Mouse (Mus musculus): Measurements from ENCODE around the gene Cers3. TPM values are rescaled to one million over a fixed set of nuclear protein-coding genes. Genes with fewer than 3 reads are reported as not detected.

Gene Cers3
- total RNA-seq, 2 experiments from 2014 or later: 0.21 to 0.48 TPM

DNA sequence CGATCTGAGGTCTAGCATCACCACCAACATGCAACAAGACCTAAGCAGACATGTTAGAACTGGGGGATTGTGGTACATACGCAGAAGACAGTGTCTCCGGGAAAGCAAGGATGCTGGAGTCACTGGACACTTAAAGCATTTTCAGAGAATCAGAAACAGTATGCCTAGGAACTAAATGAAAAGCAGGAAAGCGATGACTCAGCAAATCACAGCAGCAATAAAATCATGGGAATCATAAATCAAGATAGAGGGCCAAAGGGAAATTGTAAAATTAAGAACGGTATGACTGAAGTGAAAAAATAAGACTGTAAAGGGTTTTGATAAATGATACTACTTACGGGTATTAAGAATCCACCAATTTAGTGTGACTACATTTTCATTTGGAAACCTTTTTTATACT lies 27.9 kb downstream of the Cers3 start:
- intact Hi-C loops (cut with DNase I): no loop called here

DNA sequence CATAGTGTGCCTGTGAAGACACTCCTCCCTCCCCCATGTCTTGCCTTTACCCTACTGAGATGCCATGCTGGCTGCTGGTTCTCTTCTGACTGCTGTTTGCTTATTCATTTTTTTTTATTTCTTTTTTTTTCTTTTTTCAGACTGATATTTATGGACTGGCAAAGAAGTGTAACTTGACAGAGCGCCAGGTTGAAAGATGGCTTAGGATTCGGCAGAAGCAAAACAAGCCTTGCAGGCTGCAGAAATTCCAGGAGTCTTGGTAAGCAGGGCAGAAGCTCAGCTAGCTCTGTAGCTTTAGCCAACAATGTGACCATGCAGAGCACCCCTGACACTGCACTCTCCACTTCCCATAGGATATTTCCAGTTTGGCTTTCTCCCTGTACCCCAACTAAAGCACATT lies 36.1 kb downstream of the Cers3 start:
- peak; percentile 35 to 54 for DNase-seq (ENCODE audit: low spot score in 2 of 2)
- intact Hi-C loops (cut with DNase I): no loop called here

More for the DNA sequence above, 27.9 kb downstream of the Cers3 start:
- DNase-seq (ENCODE audit: low spot score in 2 of 2): no peak

DNA sequence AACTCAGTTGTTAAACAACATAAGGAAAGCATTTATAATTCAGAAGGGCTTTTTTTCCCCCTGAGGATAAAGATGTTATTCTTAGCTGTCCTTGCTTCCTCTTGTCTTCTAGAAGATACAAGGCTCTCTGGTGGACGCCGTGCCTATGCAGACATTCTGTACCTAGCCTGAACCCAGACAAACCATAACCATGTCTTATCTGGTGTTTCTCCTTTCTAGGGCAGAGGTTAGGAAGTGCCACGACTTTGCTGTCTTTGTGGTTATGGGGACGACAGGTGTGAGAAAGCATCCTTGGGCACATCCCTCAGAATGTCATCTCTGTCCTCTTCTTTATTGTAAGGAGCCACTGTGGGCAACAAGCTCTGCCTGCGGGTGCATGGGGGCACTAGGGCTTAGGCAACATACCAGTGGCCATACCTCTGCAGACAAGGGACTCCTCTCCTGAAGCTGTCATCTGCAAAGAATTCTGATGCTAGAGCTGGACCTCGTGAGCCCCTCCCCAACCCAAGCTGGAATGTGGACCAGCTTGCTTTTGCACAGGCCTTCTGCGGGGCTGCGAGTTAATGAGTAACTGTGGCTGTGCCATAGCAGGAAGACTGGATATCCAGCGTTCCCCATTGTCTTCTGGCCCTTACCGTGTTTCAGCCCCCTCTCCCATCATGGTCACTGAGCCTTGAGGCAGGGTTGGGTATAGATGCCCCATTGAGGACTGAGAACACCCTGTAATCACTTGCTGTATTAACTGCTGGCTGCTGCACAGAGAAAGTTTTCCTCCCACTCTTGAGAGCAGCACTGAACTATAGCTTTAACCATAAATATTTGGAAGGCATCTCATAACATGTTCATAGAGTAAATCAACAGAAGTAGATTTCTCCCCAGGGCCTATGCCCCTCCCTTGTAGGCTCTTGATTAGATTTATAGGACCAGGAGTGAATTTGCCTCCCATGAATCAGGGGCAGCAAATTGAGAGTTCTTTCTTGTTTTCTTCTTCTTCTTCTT lies 36.9 kb downstream of the Cers3 start:
- DNase-seq (ENCODE audit: low spot score in 2 of 2): no peak
- intact Hi-C loops (cut with DNase I): no loop called here

DNA sequence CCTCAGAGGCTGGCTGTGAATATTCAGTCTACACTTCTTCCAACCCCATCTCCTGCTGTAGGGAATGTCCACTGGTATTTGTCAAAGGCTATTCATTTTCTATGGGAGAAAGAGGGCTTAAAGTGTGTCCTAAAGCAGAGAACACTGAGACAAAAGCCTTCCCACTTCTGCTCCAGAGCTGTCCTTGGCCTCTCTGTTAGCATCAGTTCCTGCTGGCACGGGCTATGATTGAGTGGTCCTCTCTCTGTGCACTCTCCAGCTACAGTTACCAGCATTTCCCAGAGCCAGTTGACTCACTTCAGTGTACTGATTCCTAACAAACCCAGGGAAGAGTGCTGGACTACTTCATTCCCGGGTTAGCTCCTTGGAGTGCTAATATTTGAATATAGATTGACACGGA lies 43.2 kb downstream of the Cers3 start:
- intact Hi-C loops (cut with DNase I): no loop called here
- DNase-seq (ENCODE audit: low spot score in 2 of 2): no peak

DNA sequence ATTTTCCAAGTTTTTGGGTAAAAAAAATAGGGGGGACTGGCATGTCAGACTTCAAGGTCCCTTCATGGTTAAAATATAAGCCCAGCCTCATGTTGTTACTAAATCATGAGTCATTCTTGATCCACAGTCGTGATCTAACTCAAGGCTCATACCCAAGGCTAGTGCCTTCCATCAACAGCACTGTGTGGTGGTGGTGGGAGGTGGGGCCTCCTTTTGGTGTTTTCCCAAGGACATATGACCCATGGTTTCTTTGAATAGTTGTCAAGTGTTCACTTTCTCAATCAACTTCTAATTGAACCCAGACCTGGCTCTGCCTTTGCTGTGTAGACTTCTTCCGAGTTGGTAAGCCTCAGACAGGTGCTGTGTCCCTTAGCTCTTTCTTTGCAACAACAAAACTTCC lies 44.5 kb downstream of the Cers3 start:
- DNase-seq (ENCODE audit: low spot score in 2 of 2): no peak
- intact Hi-C loops (cut with DNase I): no loop called here

DNA sequence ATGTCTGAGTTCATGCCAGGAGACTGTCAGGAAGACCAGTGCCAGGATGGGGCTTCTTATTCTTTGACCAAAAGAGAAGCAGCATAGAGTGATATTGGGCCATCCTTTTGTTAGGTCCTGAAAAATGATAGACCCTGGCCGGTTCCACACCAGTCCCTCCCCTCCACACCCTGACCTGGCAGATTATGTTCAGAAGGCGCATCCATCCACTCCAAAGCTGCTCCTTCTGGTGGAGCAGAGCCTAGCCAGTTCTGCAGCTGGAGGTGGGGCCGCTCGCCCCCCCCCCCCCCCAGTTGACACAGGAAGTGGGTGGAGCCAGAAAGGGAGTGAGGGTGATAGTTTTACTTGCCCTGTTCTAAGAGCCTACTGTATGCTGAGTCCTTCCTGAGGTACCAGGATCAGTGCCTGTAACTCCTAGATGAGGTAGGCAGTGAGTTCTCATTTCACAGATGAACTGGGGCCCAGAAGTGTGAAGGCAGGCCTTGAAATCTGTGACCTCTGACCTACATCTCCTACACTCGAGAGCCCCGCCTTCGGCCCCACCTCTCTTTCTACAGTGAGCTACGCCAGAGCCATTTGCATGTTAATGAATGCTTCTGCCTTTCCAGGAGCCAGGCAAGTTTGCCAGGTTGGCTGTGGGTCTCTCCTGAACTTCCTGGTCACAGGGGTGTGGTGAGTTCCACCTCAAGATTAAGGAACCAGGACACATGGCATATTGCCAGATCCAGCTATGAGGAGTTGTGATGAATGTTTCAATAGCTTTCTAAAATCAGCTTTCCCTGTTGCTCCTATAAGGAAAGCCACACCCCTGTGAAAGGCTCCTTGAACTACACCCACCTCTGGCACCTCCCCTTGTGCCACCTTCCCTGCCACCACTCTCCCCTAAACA lies 46.8 kb downstream of the Cers3 start:
- DNase-seq (ENCODE audit: low spot score in 2 of 2): no peak
- intact Hi-C loops (cut with DNase I): no loop called here

DNA sequence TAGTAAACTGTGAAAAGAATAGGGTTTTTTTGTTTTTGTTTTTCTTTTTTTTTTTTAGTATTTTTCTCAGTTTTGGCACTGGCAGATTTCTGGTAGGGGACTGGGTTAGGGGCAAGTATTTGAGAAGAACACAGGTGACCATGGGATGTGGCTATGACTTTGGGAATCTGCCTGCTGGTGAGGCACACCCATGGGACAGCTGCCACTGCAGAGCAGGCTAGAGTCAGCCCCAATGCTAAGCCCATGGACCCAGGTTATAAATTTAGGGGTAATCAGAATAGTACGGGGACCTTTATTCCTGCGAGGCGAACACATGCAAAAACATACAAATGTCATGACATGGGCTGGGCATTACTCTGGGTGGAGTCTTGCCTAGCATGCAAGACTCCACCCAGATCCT lies 47.7 kb downstream of the Cers3 start:
- DNase-seq (ENCODE audit: low spot score in 2 of 2): no peak
- intact Hi-C loops (cut with DNase I): no loop called here

DNA sequence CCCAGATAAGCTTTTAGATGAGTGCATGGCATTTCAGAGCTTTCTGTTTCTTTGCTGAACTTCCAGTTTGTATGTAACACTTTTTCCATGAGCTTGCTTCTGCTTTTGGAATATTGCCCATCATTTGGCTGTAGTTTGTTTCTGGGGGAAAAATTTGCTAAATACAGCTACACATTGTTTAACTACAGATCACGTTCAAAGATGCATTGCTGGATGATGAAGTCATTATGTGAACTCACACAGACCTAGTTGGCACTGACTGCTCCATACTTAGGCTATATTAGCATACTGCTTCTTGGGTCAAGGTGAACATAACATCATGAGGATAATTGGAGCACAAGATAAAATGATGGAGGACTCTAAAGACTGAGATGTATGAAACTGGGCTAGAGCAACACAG lies 53.6 kb downstream of the Cers3 start:
- intact Hi-C loops (cut with DNase I): no loop called here
- DNase-seq (ENCODE audit: low spot score in 2 of 2): no peak

DNA sequence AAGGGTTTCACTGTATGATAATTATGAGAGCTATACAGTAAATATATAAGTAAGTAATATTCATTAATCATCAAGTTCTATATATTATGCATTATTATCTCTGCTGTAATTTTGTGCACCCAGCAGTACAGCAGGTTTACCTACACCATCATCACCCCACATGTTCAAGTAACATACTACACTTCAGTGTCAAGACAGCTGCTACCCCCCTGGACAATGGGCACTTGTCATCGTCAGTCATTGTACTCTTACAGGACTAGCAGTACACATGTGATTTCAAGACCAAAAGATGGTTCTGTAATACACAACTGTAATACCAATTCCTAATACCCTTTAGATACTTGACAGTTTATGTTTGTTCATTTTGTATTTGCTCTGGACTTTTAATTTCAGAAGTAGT lies 54.0 kb downstream of the Cers3 start:
- intact Hi-C loops (cut with DNase I): no loop called here
- DNase-seq (ENCODE audit: low spot score in 2 of 2): no peak

DNA sequence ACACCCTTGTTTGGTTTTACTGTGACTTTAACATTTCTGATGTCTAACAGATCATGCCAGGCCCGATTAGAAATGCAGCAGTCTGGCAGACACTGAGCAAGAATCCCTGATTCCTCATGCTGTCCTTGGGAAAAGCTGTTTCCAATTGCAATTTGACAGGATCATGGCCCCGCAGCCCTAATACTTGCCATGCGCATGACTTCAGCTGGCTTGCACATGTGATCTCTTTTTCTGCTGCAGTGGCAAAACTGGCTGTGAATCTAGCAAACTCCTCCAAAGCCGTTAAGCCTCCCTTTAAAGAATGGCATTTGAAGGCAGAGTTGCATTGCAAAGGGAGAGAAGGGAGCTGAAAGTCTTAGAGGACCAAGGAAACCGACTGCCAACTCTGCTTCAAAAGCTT lies 55.5 kb downstream of the Cers3 start:
- DNase-seq (ENCODE audit: low spot score in 2 of 2): peak in 1 of 2 experiments; percentile 15
- intact Hi-C loops (cut with DNase I): no loop called here

DNA sequence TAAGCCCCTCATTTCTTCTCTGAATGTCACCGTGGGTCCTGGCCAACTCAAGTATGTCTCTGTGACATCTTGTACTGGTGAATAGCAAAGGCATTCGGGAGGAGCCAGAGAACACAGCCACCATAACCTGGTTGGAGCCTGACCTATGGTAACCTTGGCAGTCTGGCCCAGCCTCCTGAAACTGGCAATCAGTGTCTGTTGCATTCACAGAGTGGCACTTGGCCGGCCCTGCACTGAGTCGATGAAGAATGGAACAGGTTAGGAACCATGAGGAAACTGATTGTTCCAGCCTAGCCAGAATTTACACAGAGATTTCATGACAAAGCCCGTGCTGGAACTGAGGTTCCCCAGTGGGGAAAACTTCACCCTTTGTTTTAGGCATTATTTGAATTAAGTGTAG lies 57.5 kb downstream of the Cers3 start:
- DNase-seq (ENCODE audit: low spot score in 2 of 2): no peak
- intact Hi-C loops (cut with DNase I): no loop called here

DNA sequence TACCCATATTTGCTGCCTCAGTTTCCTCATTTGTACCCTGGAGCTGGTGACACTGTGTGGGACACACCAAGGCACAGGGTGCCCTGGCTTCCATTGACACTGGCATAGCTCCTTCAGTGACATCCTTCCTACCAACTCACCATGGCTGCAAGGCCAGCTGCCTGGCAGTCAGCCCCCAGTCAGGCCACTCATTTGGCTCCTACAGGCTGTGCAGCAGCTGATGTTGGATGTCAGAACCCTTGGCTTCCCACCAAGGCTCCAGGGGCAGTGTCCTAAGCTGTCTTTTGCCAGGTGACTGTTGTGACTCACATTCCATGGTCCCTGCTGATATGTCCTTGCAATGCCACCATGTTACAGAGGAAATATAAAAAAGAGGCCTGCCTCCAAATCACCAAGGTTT lies 58.5 kb downstream of the Cers3 start:
- DNase-seq (ENCODE audit: low spot score in 2 of 2): no peak
- intact Hi-C loops (cut with DNase I): no loop called here

DNA sequence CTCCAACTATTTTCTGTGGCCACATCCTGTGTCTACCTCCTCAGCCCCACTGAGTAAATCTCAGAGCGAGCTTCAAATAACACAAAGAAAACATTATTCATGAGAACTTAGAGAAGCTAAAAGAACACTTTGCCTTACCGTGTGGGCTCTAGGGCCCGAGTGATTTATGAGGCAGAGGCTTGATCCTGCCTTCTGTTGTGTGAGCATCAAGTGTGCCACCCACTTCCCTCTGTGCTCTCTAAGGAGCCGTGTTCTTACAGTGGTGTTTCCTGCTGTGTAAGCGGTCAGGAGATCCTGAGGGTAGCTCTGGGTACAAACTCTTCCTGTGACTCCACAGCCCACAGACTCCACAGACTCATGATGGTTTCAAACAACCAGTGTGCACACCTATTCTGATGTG lies 60.5 kb downstream of the Cers3 start:
- intact Hi-C loops (cut with DNase I): no loop called here
- DNase-seq (ENCODE audit: low spot score in 2 of 2): no peak

DNA sequence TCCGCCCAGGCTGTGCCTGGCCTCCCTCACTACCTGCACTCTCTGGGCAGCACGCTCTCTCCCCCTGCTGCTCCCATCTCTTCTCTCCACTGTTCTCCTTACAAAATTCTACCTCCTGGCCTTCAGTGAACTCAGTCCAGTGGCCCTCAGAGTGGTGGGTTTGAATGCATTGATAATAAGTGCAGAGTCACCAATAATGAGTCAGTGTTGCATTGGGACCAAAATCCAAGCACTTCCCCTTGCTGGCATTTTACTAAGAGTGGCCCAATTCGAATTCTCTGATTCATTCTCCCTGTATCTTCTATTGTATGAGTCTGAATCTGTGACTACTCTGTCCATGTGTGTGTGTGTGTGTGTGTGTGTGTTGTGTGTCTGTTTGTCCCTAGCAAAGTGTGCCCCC lies 63.5 kb downstream of the Cers3 start:
- DNase-seq (ENCODE audit: low spot score in 2 of 2): no peak
- intact Hi-C loops (cut with DNase I): no loop called here

DNA sequence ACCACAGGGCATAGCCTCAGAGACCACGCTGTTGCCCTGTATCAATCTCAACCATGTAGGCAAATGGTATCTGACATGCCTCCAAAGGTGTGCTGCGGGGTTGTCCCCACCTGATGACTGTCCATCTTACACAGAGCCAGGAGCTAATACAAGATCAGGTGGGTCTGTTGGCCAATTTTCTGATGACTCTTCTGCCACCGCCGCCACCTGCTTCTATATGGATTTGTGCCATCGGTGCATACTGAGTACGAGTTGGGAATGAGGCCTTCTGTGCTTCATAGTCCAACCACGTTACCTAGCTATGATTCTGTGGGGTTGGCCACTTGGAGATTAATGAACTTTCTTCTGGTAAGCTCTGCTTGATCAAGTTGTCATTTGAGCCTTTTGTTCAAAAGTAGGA lies 67.1 kb downstream of the Cers3 start:
- intact Hi-C loops (cut with DNase I): no loop called here
- no peak for DNase-seq (ENCODE audit: low spot score in 2 of 2)

DNA sequence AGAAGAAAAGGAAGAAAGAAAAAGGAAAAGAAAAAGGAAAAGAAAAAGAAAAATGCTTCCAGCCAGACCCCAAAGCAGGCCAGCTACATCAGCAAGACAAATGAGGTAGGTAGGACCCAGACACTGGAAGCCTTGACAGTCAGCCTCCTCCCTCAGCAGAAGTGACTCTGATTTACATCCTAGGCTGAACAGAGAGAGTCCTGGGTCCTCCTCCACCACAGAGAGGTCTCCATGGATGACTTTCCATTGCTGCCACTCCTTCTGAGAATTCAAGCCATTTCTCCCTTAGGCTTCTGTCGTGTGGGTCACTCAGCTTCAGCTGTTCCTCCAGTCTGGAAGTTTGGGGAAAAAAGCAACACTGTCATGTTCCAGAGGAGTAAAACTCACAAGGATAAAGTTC lies 68.0 kb downstream of the Cers3 start:
- intact Hi-C loops (cut with DNase I): no loop called here
- DNase-seq (ENCODE audit: low spot score in 2 of 2): no peak

DNA sequence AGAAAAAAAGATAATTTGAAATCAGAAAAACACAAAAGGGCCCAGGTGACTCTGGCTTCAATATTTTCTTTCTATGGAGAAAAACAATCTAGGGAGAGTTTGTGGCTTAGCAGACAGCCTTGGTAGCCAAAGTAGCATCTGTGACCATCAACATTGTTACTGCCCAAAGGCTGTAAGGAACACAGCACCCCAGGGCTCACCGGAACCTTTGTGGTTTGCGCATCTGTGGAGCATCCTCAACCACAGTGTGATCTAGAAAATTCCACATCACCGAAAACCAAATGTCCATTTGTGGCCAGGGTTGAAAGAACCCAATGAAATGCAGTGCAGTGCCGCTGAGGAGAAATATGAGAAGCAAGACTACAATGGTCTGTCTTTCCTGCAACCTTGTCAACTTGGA lies 69.0 kb downstream of the Cers3 start:
- intact Hi-C loops (cut with DNase I): no loop called here
- no peak for DNase-seq (ENCODE audit: low spot score in 2 of 2)

DNA sequence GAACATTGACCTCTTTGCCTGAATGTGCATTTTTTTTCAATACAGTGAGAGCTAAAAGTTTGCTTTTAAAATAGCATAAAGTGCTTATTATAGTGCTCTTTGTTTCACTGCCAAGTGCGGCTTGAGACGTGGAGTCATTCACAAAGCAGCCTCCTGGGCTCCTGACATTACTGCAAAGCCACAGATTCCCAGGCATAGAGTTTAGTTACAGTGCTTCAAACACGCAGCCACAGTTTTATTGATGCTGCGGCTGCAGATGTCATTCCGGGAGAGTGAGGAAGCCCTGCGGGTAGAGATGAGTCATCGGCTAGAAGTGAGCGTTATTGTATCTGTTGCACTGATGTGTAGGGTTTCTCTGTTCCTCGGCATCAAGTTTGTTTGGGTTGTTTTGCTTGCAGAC lies 69.4 kb downstream of the Cers3 start:
- intact Hi-C loops (cut with DNase I): no loop called here
- DNase-seq (ENCODE audit: low spot score in 2 of 2): peak; percentile 12 to 67

DNA sequence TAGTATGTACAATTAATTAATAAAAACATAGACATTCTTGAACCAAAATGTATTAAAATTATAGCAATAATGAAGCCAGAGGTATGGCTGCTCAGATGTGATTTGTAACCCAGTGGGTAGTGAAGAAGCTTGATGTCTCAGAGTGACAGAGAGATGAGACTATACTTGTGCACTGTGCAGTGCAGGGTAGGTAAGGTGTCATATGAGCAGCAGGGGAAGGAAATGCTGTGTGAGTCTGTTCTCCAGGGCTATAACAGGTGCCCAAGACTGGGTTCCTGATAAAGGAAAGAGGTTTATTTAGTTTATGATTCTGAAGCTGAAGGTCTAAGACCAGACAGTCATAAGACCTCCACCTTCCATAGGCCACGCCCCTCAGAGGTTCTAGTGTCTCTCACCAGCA lies 69.9 kb downstream of the Cers3 start:
- intact Hi-C loops (cut with DNase I): no loop called here
- DNase-seq (ENCODE audit: low spot score in 2 of 2): no peak

DNA sequence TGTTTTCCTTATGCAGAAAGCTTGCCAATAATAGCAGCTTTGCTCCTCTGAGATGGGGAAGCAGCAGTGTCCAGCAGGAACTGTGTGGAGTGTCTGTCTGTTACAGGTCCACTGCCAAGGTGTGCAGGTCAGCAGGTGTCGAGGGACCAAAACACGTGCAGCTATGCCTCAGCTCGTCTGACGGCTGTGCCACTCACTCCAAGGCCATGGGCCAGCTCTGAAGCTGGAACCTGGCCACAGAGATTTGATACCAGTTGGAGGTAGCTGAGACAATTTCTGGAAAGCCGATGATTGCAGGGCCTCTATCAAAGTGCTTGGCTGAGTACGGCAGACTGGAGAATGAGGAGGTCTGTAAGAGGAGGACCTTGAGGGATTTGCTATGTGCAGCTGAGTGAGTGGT lies 72.2 kb downstream of the Cers3 start:
- intact Hi-C loops (cut with DNase I): no loop called here
- no peak for DNase-seq (ENCODE audit: low spot score in 2 of 2)

DNA sequence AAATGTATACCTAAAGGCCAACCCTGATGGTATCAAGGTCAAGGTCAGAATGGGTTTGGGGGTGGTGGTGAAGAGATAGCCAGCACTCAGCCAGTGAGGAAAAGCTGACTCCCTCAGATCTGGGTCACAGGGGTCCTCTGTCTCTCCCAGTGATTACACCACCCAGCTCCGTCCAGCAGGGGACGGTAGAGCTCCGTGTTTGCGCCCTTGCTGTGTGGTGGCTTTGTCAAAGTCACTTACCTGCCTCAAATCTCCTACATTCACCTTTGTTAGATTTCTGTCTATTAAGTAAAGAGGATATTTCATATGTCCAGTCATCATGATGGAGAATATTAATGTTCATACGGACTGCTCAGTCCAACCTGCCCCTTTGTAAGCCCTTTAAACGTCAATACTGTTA lies 76.7 kb downstream of the Cers3 start:
- intact Hi-C loops (cut with DNase I): loop anchor here (2.0 to 5.0 kb wide), 2 partner anchors 15 to 377 kb away; no protein-coding TSS in a partner anchor
- DNase-seq (ENCODE audit: low spot score in 2 of 2): peak in 1 of 2 experiments; percentile 19
